Mouse (Mus musculus): Measurements from ENCODE around the gene Cuedc1.

Gene Cuedc1

DNA sequence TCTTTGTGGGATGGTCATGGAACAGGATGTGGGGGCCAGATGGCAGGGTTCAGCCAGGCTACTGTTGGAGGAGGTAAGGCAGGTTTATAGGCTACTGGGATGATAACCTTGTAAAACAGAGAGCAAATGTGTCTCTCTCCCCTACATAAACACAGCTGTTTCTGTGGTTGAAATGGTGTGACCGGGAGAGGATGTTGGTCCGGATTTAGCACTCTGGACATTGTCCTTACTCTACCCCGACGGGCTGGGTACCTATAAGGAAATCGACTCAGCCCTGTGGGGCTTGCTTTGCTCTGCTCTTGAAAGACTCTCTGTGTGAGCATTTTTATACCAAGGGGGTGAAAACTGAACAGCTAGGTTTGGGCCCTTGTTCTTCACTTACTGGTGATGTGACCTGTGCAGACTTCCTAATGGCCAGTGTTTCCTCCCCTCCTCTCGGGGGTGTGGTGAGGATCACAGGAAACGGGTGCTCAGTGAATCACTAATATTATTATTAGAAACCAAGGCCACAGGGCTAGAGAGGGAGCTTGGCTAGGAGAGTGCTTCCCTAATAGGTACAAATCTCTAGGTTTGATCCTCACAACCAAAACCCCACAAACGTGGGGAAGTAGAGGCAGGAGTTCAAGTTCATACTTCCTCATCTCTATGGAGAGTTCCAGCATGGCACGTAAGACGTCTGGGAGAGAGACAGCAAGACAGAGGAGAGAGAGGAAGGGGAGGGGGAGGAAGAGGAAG, 19.7 kb downstream of the Cuedc1 start:
- in situ Hi-C loops (cut with MboI) = no loop called here

DNA sequence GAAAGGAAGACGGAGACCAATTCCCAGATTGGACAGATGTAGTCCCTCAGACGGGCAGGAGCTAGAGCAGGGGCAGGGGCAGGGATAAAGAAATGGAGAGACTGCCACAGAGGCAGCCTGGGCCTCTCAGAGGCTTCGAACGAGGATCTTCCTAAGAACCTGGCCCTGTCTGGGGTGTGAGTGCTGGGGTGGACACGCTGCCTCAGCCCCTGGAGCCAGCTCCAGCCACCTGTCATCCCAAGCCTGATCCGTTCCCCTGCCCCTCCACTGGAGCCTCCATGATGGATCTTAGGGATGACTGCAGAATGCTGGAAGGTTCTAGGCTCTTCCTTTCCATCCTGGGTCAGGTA, 20.2 kb downstream of the Cuedc1 start:
- in situ Hi-C loops (cut with MboI) = no loop called here

DNA sequence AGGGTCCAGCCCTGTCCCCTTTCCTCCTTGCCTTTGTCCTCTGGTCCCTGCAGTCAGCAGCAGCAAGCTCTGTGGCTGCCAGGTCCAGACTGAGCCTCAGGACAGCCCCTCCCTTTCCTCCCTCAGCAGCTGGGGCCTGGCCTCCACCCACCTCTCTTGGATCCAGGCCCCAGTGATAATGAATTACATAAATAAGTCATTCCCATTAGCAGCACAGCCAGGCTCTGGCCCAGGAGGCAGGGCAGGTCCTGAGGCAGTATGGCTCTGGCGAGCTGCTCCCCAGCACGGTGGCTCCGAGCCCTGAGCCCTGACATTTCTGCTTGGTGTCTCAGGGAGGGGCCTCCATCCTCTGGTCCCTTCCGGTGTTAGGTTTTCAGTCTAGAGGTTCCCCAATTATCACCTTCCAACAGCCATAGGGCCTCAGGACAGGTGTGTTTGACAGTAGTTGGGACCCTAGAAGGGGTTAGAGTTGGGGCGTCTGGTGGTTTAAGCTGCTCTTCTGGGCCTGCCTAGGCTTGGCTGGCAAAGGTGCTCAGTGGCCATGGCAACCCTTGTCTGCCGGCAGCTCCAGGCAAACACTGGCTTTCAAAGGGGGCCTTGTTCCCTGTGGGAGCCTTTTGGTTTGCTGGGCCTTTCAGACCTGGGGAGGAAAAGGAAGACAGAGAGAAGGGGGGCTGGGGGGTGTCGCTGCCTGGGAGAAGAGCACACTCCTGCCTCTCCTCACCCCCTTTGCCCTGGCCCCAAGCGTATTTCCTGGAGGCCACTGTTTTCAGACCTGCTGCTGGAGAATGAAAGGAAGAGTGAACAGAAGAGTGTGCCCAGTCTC, 21.2 kb downstream of the Cuedc1 start:
- in situ Hi-C loops (cut with MboI) = no loop called here

GRCm38 (mm10) chr11:88122545-88122944, 24.7 kb downstream of the Cuedc1 start:
- in situ Hi-C loops (cut with MboI) = no loop called here

DNA sequence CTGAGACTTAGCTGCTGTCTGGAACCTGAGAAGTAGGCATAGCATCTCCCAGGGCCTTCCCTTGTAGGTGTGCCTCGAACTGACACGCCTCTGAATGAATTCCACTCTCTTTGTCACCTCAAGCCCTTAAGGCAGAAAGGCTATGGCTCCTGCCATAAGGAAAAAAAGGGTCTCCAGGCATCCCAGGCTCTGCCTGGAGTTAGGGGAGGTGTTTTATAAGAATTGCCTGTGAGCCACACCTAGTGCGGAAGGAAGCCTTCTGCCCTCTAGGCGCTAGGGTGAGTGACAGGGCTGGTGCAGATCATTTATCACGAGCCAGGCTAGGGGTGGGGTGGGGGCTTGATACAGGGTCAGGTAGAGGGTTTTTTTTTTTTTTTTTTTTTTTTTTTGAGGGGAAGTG, 25.2 kb downstream of the Cuedc1 start:
- in situ Hi-C loops (cut with MboI) = no loop called here

GRCm38 (mm10) chr11:88123731-88124130, 25.9 kb downstream of the Cuedc1 start:
- in situ Hi-C loops (cut with MboI) = no loop called here

DNA sequence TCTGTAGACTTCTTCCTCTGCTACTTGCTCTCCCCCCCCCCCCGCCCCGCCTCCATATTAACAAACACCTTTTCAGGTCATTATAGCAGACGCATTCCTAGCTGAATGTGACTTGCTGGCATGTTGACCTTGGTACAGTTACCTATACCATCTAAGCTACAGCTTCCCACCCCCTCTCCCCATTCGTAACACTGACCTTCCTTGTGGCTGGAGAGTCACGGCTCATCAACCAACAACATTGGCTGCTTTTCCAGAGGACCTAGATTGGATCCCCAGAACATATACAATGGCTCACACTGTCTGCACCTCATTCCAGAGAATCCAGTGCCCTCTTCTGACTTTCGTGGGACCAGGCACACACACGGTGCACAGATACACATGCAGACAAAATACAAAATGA, 27.6 kb downstream of the Cuedc1 start:
- in situ Hi-C loops (cut with MboI) = no loop called here

- in situ Hi-C loops (cut with MboI) = no loop called here
These were observed 28.5 kb downstream of the Cuedc1 start for GRCm38 (mm10) chr11:88126306-88126793.

DNA sequence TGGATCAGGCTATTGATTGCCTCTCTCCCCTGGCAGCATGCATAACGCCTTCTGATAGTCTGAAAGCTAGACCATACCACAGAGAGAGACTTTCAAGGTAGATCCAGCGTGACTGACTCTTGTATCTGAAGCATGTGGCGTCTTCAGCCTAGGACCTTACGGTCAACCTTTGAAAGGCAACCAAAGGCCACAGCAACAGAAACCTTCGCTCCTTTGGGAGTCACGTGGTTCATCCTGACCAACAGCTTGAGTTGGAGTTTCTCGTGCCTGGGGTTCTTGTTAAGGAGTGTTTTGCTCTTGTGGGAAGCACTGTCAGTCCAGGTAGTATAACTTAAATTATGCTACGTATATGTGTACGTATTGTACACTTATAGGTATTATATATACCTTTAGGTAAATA, 30.6 kb downstream of the Cuedc1 start:
- in situ Hi-C loops (cut with MboI) = no loop called here

GRCm38 (mm10) chr11:88129281-88129680, 31.4 kb downstream of the Cuedc1 start:
- in situ Hi-C loops (cut with MboI) = no loop called here

GRCm38 (mm10) chr11:88129935-88130334, 32.1 kb downstream of the Cuedc1 start:
- in situ Hi-C loops (cut with MboI) = no loop called here

- in situ Hi-C loops (cut with MboI) = no loop called here
These were observed 34.0 kb downstream of the Cuedc1 start for GRCm38 (mm10) chr11:88131847-88132246.

- in situ Hi-C loops (cut with MboI) = no loop called here
These were observed 37.4 kb downstream of the Cuedc1 start for GRCm38 (mm10) chr11:88135218-88135617.

DNA sequence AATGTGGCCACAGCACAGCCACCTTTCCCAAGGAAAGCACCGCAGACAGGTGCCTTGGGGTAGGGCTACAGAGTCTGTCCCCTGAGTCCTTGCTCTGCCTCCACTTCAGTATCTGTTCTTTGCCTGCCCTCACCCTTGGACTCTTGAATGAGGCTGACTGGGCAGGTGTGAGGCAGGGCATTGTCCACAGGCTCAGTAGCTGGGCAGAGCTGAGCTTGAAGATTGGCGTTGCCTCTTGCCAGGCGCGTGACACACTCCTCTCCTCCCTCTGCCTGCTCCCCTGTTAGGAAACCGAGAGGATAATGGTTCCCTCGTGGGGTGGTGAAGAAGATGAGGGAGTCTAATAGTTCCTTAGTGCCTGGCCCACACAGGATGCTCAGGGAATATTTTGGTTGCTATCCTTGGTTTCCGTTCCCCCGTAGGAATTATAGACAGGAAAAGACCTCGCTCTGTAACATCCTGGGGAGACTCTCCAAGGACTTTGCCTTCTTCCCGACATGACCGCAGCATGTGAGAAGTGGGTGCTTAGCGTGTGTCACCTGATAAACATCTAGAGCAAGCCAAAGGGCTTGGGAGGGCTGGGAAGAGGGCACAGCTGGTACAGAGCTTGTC, 40.1 kb downstream of the Cuedc1 start:
- in situ Hi-C loops (cut with MboI) = no loop called here

GRCm38 (mm10) chr11:88139256-88139861, 41.5 kb downstream of the Cuedc1 start:
- in situ Hi-C loops (cut with MboI) = no loop called here

DNA sequence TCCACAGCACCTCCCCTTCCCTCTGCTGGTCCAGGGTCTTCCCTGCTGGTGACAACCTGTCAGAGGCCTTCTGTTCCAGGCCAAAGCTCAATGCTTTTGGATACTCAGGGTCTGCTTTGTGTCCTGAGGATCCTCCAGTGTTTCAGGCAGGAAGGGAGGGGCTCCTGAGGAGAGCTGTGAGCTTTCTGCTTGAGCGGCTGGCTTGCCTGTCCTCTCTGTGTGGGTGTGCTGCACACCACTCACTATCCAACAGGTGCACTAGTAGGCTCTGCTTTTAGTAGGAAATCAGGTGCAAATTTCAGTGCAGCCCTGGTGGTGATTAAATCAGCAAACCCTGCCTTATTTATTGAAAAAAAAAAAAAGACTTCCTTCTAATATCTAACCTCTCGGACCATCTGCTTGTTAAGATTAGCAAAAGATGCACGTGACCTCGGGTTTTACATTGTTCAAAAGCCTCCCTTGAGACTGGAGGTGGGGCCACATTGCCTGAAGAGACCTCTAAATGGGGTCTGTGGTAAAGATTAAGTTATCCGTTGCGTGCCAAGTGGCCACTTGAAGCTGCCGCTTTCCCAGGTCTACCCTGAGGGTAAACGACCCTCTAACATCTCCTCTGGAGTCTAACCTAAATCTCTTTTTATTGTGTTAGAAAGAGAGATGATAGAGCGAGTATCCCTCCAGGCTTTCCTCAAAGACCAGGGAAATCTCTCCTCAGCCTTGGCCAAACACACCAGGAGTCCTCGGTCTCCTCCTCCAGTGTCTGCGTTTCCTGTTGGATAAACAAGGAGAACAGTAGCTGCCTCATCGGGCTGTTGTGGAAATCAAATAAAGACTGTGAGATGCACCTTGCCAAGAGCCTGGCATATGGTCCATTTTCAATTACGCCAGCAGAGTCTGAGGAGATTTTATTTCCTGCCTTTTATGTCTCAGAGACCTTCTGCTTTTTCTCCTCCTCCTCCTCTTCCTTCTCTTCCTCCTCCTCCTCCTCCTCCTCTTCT, 42.5 kb downstream of the Cuedc1 start:
- in situ Hi-C loops (cut with MboI) = no loop called here

DNA sequence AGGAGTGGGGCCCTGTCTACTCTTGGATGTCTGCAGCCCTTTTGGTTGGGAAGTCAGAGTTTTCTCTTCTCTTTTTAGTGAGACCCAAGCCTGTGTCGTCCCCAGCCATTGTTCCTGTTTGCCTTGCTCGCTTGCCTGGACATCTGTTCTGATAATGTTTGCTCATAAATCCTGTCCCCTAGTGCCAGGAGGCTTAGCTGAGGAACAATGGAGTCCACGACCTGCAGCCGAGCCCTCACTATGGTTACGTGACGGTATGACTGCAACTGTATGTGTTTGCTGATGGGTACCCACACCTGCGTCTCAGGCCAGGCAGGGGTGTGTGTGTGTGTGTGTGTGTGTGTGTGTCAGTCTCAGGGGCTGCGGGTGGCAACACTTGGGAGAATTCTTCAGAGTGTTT, 44.5 kb downstream of the Cuedc1 start:
- in situ Hi-C loops (cut with MboI) = no loop called here

DNA sequence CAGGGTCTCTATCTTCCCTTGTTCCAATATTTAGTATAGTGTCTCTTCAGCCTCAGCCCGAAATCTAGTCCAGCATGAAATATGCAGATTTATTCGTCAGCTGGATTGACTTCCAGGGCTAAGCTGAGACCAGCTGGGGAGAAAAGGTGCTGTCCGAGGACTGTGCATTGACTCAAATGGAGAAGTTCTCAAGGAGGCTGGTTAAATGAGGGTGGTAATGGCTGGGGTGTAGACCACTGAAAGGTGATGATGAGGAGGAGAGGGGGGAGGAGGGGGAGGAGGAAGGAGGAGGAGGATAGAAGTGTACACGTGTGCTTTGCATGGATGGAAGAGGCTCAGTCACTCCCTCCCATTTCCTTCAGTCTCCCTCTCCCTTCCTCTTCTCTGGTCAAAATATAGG, 46.2 kb downstream of the Cuedc1 start:
- in situ Hi-C loops (cut with MboI) = no loop called here

DNA sequence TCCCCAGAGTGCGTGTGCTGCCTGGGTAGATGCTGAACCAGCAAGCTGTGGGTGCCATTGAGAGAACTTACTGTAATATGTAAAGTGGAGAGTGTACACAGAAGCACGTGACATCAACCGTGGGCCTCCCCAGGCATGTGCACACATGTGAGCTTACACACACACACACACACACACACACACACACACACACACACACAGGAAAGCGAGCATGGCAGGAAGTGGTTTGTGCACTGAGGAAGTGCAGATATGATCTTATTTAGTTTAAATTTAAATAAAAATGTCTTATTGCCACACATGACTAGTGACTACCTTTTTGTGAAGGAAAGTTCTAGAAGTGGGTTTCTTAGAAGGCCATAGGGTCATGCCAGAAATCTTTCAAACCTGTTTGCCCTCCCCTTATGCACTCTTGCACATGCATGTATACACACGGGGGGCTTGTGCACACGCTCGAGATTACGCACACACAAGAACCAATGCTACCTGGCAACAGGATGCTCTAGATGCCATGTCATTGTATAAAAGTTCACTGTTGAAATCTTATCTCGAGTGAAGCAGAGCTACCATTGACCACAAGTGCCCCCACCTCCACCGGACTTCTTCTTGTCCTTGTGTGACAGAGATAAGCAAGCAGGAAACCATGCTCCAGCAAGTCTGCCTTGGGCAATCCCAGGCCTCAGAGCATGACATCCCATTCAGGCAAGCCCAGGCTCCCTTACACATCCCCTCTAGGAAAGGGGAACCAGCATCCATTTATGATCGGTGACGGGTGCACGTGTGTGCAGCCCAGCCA, 47.6 kb downstream of the Cuedc1 start:
- in situ Hi-C loops (cut with MboI) = no loop called here
